Mouse (Mus musculus): ENCODE results near the gene Elk1.

The Elk1 gene

DNA sequence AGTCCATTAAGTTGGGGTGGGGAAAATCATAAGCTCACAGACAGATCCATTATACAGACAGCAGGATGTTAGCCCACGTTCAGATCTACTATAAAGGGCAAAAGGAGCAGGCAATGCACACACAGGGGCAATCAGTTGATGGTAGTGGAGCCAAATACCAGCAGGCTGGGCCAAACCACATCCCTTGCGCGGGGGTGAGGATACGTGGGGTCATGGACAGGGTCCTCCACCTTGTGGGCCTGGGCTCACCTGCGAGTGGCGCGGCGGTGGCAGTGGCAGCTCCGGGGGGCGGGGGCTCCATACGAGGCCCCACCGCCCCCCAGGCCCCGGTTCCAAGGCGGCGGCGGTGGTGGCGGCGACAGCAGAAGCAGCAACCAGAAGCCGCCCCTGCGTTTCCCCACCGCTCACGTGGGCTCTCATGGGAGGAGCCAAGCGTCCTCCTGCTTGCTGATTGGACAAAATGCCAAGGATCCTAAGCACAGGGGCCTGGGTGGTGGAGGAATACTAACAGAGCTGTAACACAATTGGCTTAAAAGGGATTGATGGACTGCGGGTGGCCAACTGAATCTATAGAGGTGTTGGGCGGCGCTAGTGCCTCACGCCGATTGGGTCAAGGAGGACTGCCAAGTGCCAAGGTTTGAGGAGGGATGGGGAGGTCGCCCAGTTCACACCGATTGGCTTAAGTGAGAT lies at the start of gene Elk1:
Gene Elk1 (minus strand): TSS at position 418 of the 690 bp plus-strand sequence.
- peak; percentile 91 for DNase-seq (ENCODE audit: low spot score)

DNA sequence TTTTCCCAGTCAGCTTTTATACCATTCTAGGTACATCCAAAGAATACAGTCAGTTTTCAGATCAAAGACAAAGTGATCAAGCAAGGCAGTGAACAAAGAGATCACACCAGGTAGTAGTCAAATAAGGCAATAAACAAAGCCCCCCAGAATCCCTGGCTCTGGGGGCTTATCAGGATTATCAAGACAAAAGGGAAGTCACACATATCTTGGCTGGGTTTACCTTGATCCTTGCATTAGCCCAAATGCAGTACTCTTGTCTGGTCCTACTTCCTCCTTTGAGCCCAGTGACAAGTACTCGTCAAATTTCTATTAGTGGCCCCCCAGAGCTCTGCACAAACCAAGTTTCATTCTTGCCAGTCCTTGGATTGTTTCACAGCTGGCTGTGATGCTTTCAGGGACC lies 30.5 kb upstream of the Elk1 start:
- DNase-seq (ENCODE audit: low spot score), result no peak

DNA sequence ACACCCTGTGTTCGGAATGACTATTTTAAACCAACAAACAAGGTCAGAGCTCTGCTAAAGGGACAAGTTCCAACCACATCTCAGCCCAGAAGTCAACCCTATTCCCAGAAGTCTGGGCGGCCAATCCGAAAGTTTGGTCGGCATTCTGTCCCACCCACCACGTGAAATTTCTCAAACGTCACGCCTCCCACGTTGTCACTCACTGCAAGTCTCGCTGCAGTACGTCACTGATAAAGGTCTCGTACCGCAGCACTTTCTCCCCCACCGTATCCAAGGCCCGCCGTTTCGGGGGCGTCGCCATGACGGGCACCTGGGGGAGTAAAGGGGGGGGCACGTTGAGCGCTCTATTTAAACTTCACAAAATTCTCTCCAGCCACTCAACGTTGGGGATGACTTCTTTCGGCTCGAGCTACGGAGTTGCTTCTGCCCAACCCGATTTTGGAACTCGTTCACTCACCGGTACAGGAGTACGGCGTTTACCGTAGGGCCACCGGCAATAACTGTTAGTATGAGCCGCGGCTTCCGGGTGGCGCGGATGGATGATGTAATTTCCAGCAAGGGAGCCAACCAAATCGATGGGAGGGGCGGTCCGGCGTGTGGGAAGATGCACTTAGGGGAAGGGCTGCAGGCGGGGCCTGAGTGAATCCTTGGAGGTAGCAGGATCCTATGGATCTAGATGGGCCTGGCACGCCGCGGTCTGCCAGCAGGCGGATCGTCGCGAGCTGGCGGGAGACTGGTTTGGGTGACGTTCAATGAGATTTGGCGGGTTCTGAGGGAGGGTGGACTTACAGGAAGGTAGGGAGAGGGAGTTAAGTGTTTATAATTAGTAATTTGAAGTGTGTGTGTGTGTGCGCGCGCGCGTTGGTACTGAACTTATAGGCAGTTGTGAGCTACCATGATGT lies 11.3 kb upstream of the Elk1 start, which contains the start of gene Uxt:
Gene Uxt (minus strand): TSS at position 541 of the 902 bp plus-strand sequence.
- peak; percentile 94 for DNase-seq (ENCODE audit: low spot score)

DNA sequence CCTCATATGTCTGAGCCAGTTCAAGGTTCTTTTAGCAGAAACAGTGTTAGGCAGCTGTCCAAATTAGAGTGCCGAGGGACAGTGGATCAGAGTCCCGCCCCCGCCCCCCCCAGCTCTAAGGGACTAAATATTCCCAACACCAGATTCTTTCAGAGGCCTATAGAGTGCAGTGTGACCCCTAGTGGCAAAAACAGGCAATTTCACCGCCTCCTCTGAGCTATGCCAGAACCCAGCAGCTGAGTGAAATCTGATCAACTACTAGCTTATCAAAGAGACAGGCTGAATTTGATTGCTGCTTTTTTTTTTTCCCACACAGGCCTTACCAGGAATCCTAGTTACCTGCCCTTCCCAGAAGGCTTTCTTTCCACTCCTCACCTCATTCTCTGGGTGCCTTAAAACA lies 4.4 kb downstream of the Elk1 start:
- peak; percentile 54 for DNase-seq (ENCODE audit: low spot score)

DNA sequence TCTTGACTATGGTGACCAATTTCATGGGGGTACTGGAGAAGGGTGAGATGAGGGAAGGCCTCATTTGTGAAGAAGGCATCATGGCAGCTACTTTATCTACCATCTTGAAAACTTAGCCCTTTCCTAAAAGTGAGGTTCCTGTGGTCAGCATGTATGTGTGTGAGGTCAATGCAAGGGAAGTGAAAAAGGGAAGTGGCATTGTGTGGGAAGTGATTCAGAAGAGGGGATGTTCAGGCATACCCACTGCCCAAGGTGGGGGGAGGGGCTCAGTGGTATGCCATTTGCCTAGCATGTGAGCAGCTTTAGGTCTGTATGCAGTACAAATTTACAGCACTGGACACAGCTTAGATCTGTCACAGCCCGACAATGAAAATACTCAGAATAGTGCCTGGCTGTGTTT lies 18.4 kb downstream of the Elk1 start:
- DNase-seq (ENCODE audit: low spot score), result no peak

DNA sequence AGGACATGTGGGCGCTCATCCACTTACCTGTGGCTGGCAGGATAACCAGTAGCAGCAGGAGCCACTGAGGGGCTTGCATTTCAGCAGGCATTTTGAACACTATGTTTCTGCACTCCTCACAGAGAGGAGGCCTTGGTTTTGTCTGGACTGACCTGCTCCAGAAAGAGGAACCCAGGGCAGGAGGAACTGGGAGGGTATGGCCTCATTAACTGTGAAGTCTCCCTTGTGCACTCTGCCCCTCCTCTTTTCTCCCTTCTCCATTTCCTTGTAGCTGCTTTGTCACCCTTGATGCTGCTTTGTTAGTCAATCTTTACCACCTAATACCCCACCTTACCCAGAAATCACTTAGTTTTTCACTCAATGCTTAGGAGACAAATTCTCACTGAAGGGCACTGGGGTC lies 19.0 kb downstream of the Elk1 start, which contains the start of gene Cfp:
Gene Cfp (minus strand): TSS at position 192 of the 400 bp plus-strand sequence.
- DNase-seq (ENCODE audit: low spot score), result no peak

DNA sequence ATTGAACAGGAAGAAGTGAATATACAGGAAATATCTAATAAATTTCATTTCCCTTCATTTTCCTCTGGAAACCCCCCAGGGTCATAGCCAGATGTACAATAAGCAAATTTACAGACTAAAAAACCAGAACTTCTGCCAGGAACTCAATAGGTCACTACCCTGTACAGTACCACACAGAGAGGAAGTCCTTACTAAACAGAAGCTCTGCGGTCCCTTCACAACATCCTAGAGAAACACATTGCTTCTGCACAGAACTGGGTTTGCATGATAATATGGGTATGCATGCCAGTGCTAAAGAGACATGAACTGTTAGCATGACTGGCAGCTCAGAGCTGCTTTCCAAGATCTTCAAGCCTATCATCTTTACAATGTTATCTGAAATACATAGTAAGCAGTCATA lies 20.5 kb downstream of the Elk1 start:
- no peak for DNase-seq (ENCODE audit: low spot score)

DNA sequence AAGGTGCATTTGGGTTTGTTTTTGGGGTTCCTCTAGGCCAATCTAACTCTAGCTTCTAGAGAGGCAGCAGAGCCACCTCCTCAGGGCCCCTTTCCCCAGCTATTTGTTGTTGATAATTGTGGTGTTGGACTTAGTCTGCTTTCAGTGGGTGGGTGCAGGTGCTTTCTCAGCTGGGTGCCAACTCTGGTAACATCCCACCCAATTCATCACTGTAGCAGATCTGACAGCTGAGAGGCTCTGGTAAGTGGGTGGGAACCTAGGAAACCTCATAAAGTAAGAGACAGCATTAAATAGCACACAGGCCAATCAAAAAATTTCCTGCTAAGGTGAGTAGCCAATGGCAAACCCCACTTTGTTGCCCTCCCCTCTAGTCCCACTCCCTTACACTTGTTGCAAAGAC lies 25.4 kb downstream of the Elk1 start:
- DNase-seq (ENCODE audit: low spot score), result no peak

DNA sequence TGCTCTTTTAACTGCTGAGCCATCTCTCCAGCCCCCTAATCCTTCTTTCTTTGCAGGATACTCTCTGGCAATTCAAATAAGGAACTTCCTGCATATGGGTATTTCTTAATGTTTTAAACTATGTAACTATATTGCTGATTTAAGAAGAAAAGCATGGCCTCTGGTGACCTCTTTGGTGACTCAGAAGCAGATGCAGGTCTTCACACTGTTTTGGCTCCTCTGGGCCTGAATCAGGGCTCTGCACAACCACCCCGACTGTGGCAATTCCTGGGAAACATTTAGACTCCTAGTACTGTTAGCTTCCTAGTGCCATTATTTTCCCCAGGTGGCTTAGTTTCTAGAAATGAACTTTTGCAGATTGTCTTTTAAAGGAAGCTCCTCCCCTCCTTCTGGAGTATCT lies 26.9 kb downstream of the Elk1 start:
- DNase-seq (ENCODE audit: low spot score), result no peak

DNA sequence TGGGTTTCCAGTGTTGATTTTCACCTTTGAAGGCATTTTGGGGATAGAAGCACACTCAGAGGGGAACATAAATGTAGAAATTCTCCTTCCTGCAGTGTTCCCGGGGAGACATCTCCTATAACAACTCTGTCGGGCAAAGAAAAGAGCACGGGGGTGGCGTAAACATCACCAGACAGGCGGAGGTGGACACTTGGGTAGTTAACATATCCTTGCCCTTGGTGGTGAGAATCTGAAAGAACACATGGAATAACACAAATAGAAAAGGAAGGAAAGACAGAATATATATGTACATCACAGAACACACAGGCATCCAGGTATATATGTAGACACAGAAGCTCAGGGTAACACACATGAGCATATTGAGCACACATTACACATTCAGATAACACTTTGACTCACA lies 29.0 kb downstream of the Elk1 start:
- DNase-seq (ENCODE audit: low spot score), result no peak

DNA sequence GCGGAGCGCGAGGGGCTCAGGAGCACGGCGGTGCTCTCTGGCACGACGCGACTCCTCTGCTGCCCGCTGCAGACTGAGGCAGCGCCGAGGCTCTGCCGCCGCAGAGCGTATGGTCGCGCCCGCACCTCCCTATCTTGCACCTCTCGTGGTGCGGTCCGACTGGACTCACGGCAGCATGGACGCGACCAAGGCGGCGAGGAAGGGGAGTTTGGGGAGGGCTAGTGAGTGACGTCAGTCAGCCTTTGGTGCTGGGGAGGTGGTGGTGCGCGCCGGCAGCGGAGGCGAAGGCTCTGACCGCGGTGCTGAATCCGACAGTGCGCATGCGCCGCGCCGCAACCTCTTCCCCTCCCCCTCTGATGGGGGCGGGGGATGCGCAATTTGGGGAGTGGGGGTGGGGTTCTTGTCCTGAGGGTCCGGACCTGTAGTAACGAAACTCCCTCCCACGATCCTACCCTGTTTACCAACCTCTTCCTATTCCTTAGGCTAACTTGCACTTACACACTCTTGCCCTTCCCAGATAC lies 29.5 kb downstream of the Elk1 start, which contains the start of gene Syn1:
Gene Syn1 (minus strand): TSS at position 161 of the 521 bp plus-strand sequence.
- DNase-seq (ENCODE audit: low spot score), result peak; percentile 92

DNA sequence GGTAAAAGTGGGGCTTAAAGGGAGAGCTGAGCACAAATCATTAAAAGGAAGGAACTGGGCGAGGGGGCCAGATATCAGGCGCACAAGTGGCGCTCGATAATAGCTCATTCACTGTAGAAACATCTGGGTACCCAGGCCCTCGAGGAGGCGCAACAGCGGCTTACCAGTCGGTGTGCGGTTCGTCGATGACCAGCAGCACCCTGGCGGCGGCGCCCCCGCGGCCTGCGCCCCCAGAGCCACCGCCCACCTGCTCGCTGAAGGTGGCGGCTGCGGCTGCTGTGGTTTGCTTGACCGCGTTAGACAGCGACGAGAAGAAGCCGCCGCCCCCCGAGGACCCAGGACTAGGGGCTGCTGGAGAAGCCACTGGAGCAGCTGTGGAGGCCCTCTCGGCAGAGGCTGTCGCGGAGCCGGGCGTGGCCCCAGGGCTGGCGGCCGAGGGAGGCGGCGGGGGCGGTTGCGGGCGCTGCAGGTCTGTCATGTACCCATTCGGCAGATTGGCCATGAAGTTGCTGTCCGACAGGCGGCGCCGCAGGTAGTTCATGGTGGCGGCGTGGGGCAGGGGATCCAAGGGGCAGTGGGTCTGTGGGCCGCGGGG lies 30.1 kb downstream of the Elk1 start:
- peak; percentile 4 for DNase-seq (ENCODE audit: low spot score)

DNA sequence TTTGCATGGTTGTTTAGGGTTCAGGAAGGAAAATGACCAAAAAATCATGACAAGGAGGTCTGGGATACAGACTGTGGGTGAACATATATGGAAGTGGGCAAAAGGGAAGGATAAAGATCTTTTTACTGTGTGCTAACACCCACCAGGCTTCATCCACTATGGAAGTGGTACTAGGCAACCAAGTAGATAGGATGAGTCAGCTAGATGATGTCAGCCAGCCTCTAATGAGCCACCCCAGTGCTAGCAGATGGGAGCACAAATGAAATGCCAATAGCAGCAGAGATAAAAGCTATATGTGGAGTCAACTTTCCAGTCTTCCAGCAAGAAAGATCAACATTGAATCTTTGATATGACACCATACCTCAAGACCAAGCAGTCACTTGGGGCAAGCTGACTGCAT lies 35.3 kb downstream of the Elk1 start:
- no peak for DNase-seq (ENCODE audit: low spot score)

DNA sequence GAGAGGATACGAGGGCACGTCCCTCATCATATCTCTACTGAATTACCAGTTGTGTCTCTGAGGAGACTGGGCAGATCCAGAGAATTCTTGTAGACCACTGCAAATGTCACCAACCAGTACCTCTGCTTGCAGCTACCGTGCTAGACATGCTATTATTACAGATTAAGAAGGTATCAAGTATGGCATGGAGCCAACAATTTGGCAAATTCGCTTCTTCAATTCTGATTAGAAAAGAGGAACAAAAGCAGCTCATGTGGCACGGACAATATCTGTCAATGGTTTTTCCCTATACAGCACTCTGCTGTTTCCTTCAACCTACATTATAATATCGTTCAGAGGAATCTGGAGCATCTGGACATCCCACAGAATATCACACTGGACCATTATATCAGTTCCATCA lies 36.7 kb downstream of the Elk1 start:
- DNase-seq (ENCODE audit: low spot score), result no peak

DNA sequence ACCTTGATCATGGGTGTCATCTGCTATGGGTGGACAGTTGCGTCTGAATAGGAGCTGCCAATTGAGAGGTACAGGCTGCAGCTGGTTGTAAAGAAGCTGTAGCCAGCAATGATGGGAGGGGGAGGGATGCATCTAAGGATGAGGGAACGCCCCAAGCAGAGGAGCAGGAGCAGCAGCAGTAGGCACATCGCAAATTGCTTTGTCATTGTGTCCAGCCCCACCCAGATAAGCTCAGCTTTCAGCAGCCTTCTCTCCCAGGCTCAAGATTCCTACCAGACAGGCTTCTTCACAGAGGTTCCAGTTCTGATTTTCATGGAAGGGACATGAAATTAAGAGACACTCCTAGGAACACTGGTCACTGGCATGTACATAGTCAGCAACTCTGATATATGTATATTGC lies 40.3 kb downstream of the Elk1 start:
- DNase-seq (ENCODE audit: low spot score), result no peak

Data from embryo, embryonic 10 days (tissue).